Mouse (Mus musculus): ENCODE measurements around the gene Sbno1. TPM values are rescaled to one million over a fixed set of nuclear protein-coding genes. Genes with fewer than 3 reads are reported as not detected.

Sbno1 gene
- polyA plus RNA-seq, 1 experiment from 2014 or later = 88.6 TPM

- no peak overlapping the region for H3K27ac ChIP-seq (ENCODE audit: low read depth)
- H3K4me1 ChIP-seq (ENCODE audit: insufficient read depth) = no peaks in the 10 kb centered on the region
- 0 out of 2 replicates have a peak, but pooled peaks have one; percentile 6 for TF ChIP-seq CTCF (IDR thresholded peaks at IDR 0.05; ENCODE audit: low read depth)
- H3K36me3 ChIP-seq (ENCODE audit: insufficient read depth) = peaks cover 77% of the 10 kb centered on the region
- DNase-seq (peak; percentile 14), ATAC-seq (ENCODE audit: insufficient read depth) (no peak)
- no peak overlapping the region for H3K4me3 ChIP-seq (ENCODE audit: low read depth, low read length)
- H3K9ac ChIP-seq = no peak overlapping the region
- no peaks in the 10 kb centered on the region for H3K9me3 ChIP-seq (ENCODE audit: low read depth, low read length)
- 75% methylated on average over 3 of the region's 3 CpGs for WGBS
- H3K27me3 ChIP-seq (ENCODE audit: insufficient read depth, low read length) = no peaks in the 10 kb centered on the region
- no peak overlapping the region for H3K4me2 ChIP-seq
These were observed 15.0 kb downstream of the Sbno1 start for GRCm38 (mm10) chr5:124410808-124411207.

DNA sequence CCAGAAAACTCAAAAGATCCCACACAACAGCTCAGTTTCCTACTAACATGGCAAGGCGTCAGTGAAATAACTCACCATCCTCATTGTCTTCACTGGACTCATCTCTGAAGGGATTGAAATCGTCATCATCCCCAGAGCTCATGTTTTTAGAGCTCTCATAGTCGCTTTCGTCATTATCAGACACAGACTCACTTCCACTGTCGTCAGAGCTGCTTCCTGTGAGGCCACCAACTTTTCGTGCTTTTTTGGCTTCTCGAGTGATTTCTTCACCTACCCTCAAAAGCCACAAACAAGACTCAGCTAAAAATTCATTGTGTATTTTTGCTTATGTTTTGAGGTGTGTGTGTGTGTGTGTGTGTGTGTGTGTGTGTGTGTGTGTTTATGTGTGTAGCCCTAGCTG lies 32.1 kb downstream of the Sbno1 start:
- DNase-seq = no peak
- H3K9ac ChIP-seq = no peak overlapping the region
- H3K27me3 ChIP-seq (ENCODE audit: insufficient read depth, low read length) = no peaks in the 10 kb centered on the region
- H3K36me3 ChIP-seq (ENCODE audit: insufficient read depth) = peaks cover 93% of the 10 kb centered on the region
- H3K4me3 ChIP-seq (ENCODE audit: low read depth, low read length) = no peak overlapping the region
- WGBS = 85% methylated on average over 7 of the region's 7 CpGs
- no peak overlapping the region for H3K4me2 ChIP-seq
- no peaks in the 10 kb centered on the region for H3K4me1 ChIP-seq (ENCODE audit: insufficient read depth)
- no peak for TF ChIP-seq CTCF (IDR thresholded peaks at IDR 0.05; ENCODE audit: low read depth)
- no peak overlapping the region for H3K27ac ChIP-seq (ENCODE audit: low read depth)
- no peak for ATAC-seq (ENCODE audit: insufficient read depth)
- H3K9me3 ChIP-seq (ENCODE audit: low read depth, low read length) = no peaks in the 10 kb centered on the region

- Histone ChIP-seq H3K36me3 (ENCODE audit: insufficient read depth) (peaks cover 93% of the 10 kb centered on the region), H3K27me3 (ENCODE audit: insufficient read depth, low read length) (no peaks in the 10 kb centered on the region), H3K9me3 (ENCODE audit: low read depth, low read length) (no peaks in the 10 kb centered on the region), H3K4me1 (ENCODE audit: insufficient read depth) (no peaks in the 10 kb centered on the region), H3K9ac (no peak overlapping the region), H3K27ac (ENCODE audit: low read depth) (no peak overlapping the region), H3K4me2 (no peak overlapping the region), H3K4me3 (ENCODE audit: low read depth, low read length) (no peak overlapping the region)
- TF ChIP-seq CTCF (IDR thresholded peaks at IDR 0.05; ENCODE audit: low read depth) = no peak
- ATAC-seq (ENCODE audit: insufficient read depth) = no peak
- DNase-seq = no peak
- 99% methylated on average over 4 of the region's 4 CpGs for WGBS
These were observed 33.4 kb downstream of the Sbno1 start for GRCm38 (mm10) chr5:124392412-124392811.

GRCm38 (mm10) chr5:124387932-124388331 lies 37.9 kb downstream of the Sbno1 start:
- Histone ChIP-seq H3K27ac (ENCODE audit: low read depth) (no peak overlapping the region), H3K9ac (no peak overlapping the region), H3K9me3 (ENCODE audit: low read depth, low read length) (no peaks in the 10 kb centered on the region), H3K4me1 (ENCODE audit: insufficient read depth) (no peaks in the 10 kb centered on the region), H3K36me3 (ENCODE audit: insufficient read depth) (peaks cover 93% of the 10 kb centered on the region), H3K4me3 (ENCODE audit: low read depth, low read length) (no peak overlapping the region), H3K27me3 (ENCODE audit: insufficient read depth, low read length) (no peaks in the 10 kb centered on the region), H3K4me2 (no peak overlapping the region)
- TF ChIP-seq CTCF (IDR thresholded peaks at IDR 0.05; ENCODE audit: low read depth) = peak; percentile 50
- WGBS = 73% methylated on average over 5 of the region's 5 CpGs
- DNase-seq (peak; percentile 47), ATAC-seq (ENCODE audit: insufficient read depth) (no peak)

DNA sequence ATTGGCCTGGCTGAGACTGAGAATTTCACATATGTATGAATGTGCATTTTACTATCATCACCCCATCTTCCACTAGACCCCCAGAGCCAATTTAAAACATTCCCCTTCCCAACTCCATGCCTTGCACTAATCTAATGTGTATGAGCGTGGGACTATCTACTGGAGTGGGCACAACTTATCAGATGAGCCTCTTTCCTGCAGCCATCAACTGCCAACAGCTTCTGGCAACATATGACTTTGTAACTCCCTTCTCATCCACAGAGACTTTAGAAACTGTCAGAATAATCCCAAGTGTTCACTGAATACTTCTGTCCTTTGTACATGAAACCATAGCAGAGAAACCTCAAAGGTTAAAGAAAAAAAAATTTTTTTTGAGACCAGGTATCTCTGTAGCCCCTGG lies 45.7 kb downstream of the Sbno1 start:
- H3K36me3 ChIP-seq (ENCODE audit: insufficient read depth) = peaks cover 87% of the 10 kb centered on the region
- H3K4me3 ChIP-seq (ENCODE audit: low read depth, low read length) = no peak overlapping the region
- no peaks in the 10 kb centered on the region for H3K9me3 ChIP-seq (ENCODE audit: low read depth, low read length)
- no peaks in the 10 kb centered on the region for H3K4me1 ChIP-seq (ENCODE audit: insufficient read depth)
- ATAC-seq (ENCODE audit: insufficient read depth) (no peak), DNase-seq (no peak)
- no peak for TF ChIP-seq CTCF (IDR thresholded peaks at IDR 0.05; ENCODE audit: low read depth)
- H3K27me3 ChIP-seq (ENCODE audit: insufficient read depth, low read length) = no peaks in the 10 kb centered on the region
- WGBS = 87% methylated on average over 1 of the region's 1 CpGs
- no peak overlapping the region for H3K27ac ChIP-seq (ENCODE audit: low read depth)
- H3K4me2 ChIP-seq = no peak overlapping the region
- no peak overlapping the region for H3K9ac ChIP-seq

DNA sequence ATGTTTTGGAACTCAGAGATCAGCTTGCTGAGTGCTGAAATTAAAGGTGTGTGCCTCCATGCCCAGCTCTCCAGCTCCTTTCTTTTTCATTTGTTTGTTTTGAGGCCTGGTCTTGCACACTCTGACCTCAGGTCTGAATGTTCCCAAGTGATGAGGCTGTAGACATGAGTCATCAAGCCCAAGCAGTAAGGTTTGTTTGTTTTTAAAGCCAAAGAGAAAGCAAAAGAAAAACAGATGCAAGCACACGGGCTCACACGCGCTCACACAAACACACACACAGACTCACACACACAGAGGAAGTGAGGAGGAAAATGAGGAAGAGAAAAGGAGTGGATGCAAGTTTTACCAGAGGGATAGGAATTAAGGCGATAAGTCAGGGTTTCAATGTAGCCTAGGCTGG lies 48.7 kb downstream of the Sbno1 start:
- DNase-seq = no peak
- WGBS = 89% methylated on average over 4 of the region's 4 CpGs

DNA sequence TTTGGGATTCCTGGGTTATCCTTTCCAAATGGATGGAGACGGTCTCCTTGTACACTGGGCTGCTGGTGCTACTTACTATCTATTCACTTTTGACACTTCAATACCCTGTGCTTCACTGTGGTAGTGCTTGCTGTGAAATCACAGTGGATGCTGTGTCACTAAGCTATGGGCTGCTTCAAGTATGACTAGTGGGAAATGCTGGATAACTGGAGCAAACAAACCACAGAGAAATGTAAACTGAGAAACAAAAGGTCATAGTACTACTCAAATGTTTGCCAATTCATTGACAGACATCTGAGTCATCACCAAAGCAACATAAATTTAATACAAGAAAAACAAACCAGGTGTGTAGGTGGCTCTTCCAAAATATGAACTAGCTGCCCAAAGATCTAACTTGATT lies 49.4 kb downstream of the Sbno1 start:
- no peak for TF ChIP-seq CTCF (IDR thresholded peaks at IDR 0.05; ENCODE audit: low read depth)
- Histone ChIP-seq H3K9ac (no peak overlapping the region), H3K27ac (ENCODE audit: low read depth) (no peak overlapping the region), H3K4me3 (ENCODE audit: low read depth, low read length) (no peak overlapping the region), H3K27me3 (ENCODE audit: insufficient read depth, low read length) (no peaks in the 10 kb centered on the region), H3K4me1 (ENCODE audit: insufficient read depth) (no peaks in the 10 kb centered on the region), H3K4me2 (no peak overlapping the region), H3K9me3 (ENCODE audit: low read depth, low read length) (no peaks in the 10 kb centered on the region), H3K36me3 (ENCODE audit: insufficient read depth) (peaks cover 88% of the 10 kb centered on the region)
- WGBS = 86% methylated on average over 1 of the region's 1 CpGs
- no peak for DNase-seq
- ATAC-seq (ENCODE audit: insufficient read depth) = no peak

More for the DNA sequence above, 48.7 kb downstream of the Sbno1 start:
- H3K4me3 ChIP-seq (ENCODE audit: low read depth, low read length) = no peak overlapping the region
- ATAC-seq (ENCODE audit: insufficient read depth) = no peak
- peaks cover 88% of the 10 kb centered on the region for H3K36me3 ChIP-seq (ENCODE audit: insufficient read depth)
- H3K4me2 ChIP-seq = no peak overlapping the region
- TF ChIP-seq CTCF (IDR thresholded peaks at IDR 0.05; ENCODE audit: low read depth) = no peak
- H3K27me3 ChIP-seq (ENCODE audit: insufficient read depth, low read length) = no peaks in the 10 kb centered on the region
- no peaks in the 10 kb centered on the region for H3K4me1 ChIP-seq (ENCODE audit: insufficient read depth)
- H3K9ac ChIP-seq = no peak overlapping the region
- no peaks in the 10 kb centered on the region for H3K9me3 ChIP-seq (ENCODE audit: low read depth, low read length)
- no peak overlapping the region for H3K27ac ChIP-seq (ENCODE audit: low read depth)

GRCm38 (mm10) chr5:124374298-124374697 lies 51.5 kb downstream of the Sbno1 start:
- Histone ChIP-seq H3K4me2 (no peak overlapping the region), H3K9ac (no peak overlapping the region), H3K27ac (ENCODE audit: low read depth) (no peak overlapping the region), H3K27me3 (ENCODE audit: insufficient read depth, low read length) (no peaks in the 10 kb centered on the region), H3K36me3 (ENCODE audit: insufficient read depth) (peaks cover 87% of the 10 kb centered on the region), H3K4me1 (ENCODE audit: insufficient read depth) (no peaks in the 10 kb centered on the region), H3K4me3 (ENCODE audit: low read depth, low read length) (no peak overlapping the region), H3K9me3 (ENCODE audit: low read depth, low read length) (no peaks in the 10 kb centered on the region)
- DNase-seq (no peak), ATAC-seq (ENCODE audit: insufficient read depth) (no peak)
- WGBS = 97% methylated on average over 7 of the region's 7 CpGs
- no peak for TF ChIP-seq CTCF (IDR thresholded peaks at IDR 0.05; ENCODE audit: low read depth)

Measured in lung, embryonic 14.5 days (tissue).